Mouse (Mus musculus) urinary bladder, postnatal 25 days (tissue): Measurements from ENCODE around the gene Kng2.
A peak's percentile ranks its signal among the peaks of the same experiment; 100 is the strongest.
"Not testable (repeated sequence)": the region's sequence is repeated elsewhere in the genome, so short reads cannot be mapped to it uniquely, and the experiment has no call there.

ENCODE experiments used
- DNase-seq: peaks from one replicate; pipeline ENCODE4 v3.0.0; 2022; ENCODE audit warnings: low spot score

Gene Kng2

GRCm38 (mm10) chr16:23028966-23029600 is at the start of gene Kng2:
Gene Kng2 (minus strand): TSS chr16:23029482.
- not testable (repeated sequence) for DNase-seq

- DNase-seq, result not testable (repeated sequence)
Measured at GRCm38 (mm10) chr16:23077516-23077915, 48.2 kb upstream of the Kng2 start.

GRCm38 (mm10) chr16:23060781-23061325 is 31.6 kb upstream of the Kng2 start:
- DNase-seq, result not testable (repeated sequence)

- not testable (repeated sequence) for DNase-seq
Measured at GRCm38 (mm10) chr16:23059630-23060029, 30.3 kb upstream of the Kng2 start.

- not testable (repeated sequence) for DNase-seq
Measured at GRCm38 (mm10) chr16:23057668-23058447, 28.6 kb upstream of the Kng2 start, which contains the start of gene Kng1. Gene Kng1 (plus strand): TSS chr16:23057865.

GRCm38 (mm10) chr16:23046319-23046718 is 17.0 kb upstream of the Kng2 start:
- DNase-seq, result peak; percentile 3

GRCm38 (mm10) chr16:23040876-23041275 is 11.6 kb upstream of the Kng2 start:
- no peak for DNase-seq

GRCm38 (mm10) chr16:23039281-23039680 is 10.0 kb upstream of the Kng2 start:
- DNase-seq, result no peak

- no peak for DNase-seq
Measured at GRCm38 (mm10) chr16:23037744-23038143, 8.5 kb upstream of the Kng2 start.

GRCm38 (mm10) chr16:23033673-23034072 is 4.4 kb upstream of the Kng2 start:
- no peak for DNase-seq

- DNase-seq, result no peak
Measured at GRCm38 (mm10) chr16:23030673-23031435, 1.6 kb upstream of the Kng2 start.

GRCm38 (mm10) chr16:23027341-23027740 is 1.9 kb downstream of the Kng2 start:
- not testable (repeated sequence) for DNase-seq

- DNase-seq, result no peak
Measured at GRCm38 (mm10) chr16:23026582-23026981, 2.7 kb downstream of the Kng2 start.

- DNase-seq, result no peak
Measured at GRCm38 (mm10) chr16:23025111-23025510, 4.2 kb downstream of the Kng2 start.

GRCm38 (mm10) chr16:23020571-23020970 is 8.7 kb downstream of the Kng2 start:
- DNase-seq, result not testable (repeated sequence)

GRCm38 (mm10) chr16:23014645-23015044 is 14.6 kb downstream of the Kng2 start:
- not testable (repeated sequence) for DNase-seq

GRCm38 (mm10) chr16:23013786-23014185 is 15.5 kb downstream of the Kng2 start:
- not testable (repeated sequence) for DNase-seq

GRCm38 (mm10) chr16:22996951-22997350 is 32.3 kb downstream of the Kng2 start:
- DNase-seq, result not testable (repeated sequence)

- no peak for DNase-seq
Measured at GRCm38 (mm10) chr16:22967383-22968030, 61.8 kb downstream of the Kng2 start.

- no peak for DNase-seq
Measured at GRCm38 (mm10) chr16:22963293-22963692, 66.0 kb downstream of the Kng2 start.

GRCm38 (mm10) chr16:22962256-22962655 is 67.0 kb downstream of the Kng2 start:
- DNase-seq, result no peak

- no peak for DNase-seq
Measured at GRCm38 (mm10) chr16:22961073-22961472, 68.2 kb downstream of the Kng2 start.
